Mouse (Mus musculus): Measurements from ENCODE around the gene Dcaf5.

Gene Dcaf5

DNA sequence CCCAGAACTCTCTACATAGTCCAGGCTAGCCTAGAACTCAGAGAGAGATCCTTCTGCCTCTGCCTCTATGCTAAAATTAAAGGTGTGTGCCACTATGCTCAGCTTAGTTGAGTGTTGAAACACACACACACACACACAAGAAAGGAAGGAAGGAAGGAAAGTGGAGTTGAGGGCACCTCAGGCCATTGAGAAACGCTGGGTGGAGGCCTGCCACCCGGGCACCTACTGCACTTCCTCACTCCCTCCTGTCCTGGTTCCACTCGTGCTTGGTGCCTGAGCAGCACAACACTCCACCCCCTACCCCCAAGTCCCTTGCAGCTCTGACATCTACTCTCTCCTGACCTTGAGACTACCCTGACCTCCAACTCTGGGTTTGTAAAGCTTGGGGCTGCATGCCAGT is 146.7 kb downstream of the Dcaf5 start:
- no peak for DNase-seq (ENCODE audit: low read depth in 1 of 2, low spot score in 2 of 2)

DNA sequence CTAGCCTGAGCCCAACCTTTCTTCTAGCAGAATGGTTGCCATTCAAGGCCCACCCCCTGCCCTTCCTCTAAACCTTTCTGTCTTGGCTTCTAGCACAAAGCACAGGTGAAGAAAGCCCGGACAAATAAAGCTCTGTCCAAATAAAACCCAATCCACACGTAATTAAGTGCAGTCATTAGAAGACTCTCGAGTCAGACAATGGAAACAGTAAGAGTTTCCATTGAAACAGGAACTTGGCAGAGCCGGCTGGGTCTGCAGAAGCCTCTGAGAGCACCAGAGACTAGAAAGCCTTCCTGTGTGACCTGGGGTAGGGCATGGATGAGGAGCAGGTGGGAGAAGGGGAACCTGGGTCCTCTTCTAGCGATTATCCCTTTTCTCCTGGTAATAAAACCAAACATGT is 150.5 kb downstream of the Dcaf5 start:
- no peak for DNase-seq (ENCODE audit: low read depth in 1 of 2, low spot score in 2 of 2)

Measured in monocyte, adult 2 months (primary cell).